ENCODE assay signal across 40 mouse cellular contexts in genomic region chr15:103486658-103487057, GRCm38 (mm10). TPM values are rescaled to one million over a fixed set of nuclear protein-coding genes. Genes with fewer than 3 reads are reported as not detected.
"Had no signal": no experiment of that assay in that cellular context is flagged by ENCODE, and none has a peak within 500 bp of the region (broad histone marks: within the 10 kb centered on the region; RNA-seq: fewer than 3 reads in every experiment).

No protein-coding gene starts in this region.

- ATAC-seq: hindbrain, postnatal 0 days; intestine, embryonic 15.5 days; intestine, postnatal 0 days; liver, embryonic 12.5 days had no signal

- H3K4me3 ChIP-seq: heart, embryonic 10.5 days; heart, embryonic 12.5 days; hindbrain, embryonic 13.5 days; hindbrain, embryonic 15.5 days; intestine, embryonic 15.5 days; kidney, embryonic 15.5 days; limb, embryonic 13.5 days; limb, embryonic 15.5 days; liver, embryonic 12.5 days had no signal

- DNase-seq: gastrocnemius, postnatal 14 days; gastrocnemius, postnatal 36 days; heart, adult 18-20 months; heart, postnatal 10 days; heart, postnatal 36 days; kidney, adult 2 months; kidney, adult 9 months; kidney, postnatal 14 days; kidney, postnatal 36 days; layer of hippocampus, adult 9-11 months; layer of hippocampus, postnatal 36 days; left cerebral cortex, postnatal 4 days had no signal

- H3K4me1 ChIP-seq: heart, embryonic 10.5 days; heart, embryonic 12.5 days; intestine, embryonic 15.5 days; kidney, embryonic 15.5 days; liver, embryonic 12.5 days had no signal

- H3K27ac ChIP-seq: heart, embryonic 10.5 days; hindbrain, embryonic 13.5 days; hindbrain, embryonic 15.5 days; hindbrain, postnatal 0 days; intestine, embryonic 15.5 days; kidney, embryonic 15.5 days; kidney, postnatal 0 days; limb, embryonic 13.5 days; limb, embryonic 15.5 days; liver, embryonic 12.5 days had no signal

- H3K36me3 ChIP-seq: heart, embryonic 10.5 days; heart, embryonic 12.5 days; hindbrain, embryonic 13.5 days; hindbrain, embryonic 15.5 days; intestine, embryonic 15.5 days; kidney, embryonic 15.5 days; limb, embryonic 13.5 days; limb, embryonic 15.5 days; liver, embryonic 12.5 days had no signal

RNA-seq across cellular contexts. Expression of gene Gtsf2, which starts 38.4 kb away (rescaled TPM):
- total RNA-seq: gastrocnemius, adult 8-10 months; gastrocnemius, postnatal 14 days; gastrocnemius, postnatal 36 days; heart, adult 18-20 months; heart, adult 8-10 months; heart, postnatal 10 days; heart, postnatal 36 days; hematopoietic stem cell, adult 5-6 weeks; hindbrain, postnatal 0 days; layer of hippocampus, adult 18-20 months; layer of hippocampus, adult 8-10 months; layer of hippocampus, postnatal 14 days; layer of hippocampus, postnatal 36 days; left cerebral cortex, adult 18-20 months; left cerebral cortex, adult 8-10 months; left cerebral cortex, postnatal 10 days; left cerebral cortex, postnatal 25 days; left cerebral cortex, postnatal 4 days had no signal
- polyA plus RNA-seq: frontal cortex, adult 2 months; heart, embryonic 10.5 days; heart, embryonic 12.5 days; heart, embryonic 14.5 days; heart, embryonic 16.5 days; hindbrain, embryonic 11.5 days; hindbrain, embryonic 13.5 days; intestine, embryonic 15.5 days; intestine, postnatal 0 days; kidney, adult 2 months; kidney, embryonic 15.5 days; kidney, postnatal 0 days; large intestine, adult 2 months; limb, embryonic 11.5 days; limb, embryonic 13.5 days; limb, embryonic 15.5 days; liver, embryonic 12.5 days had no signal

RNA-seq across cellular contexts. Expression of gene Ppp1r1a, which starts 51.1 kb away (rescaled TPM):
- total RNA-seq: hematopoietic stem cell, adult 5-6 weeks had no signal

RNA-seq across cellular contexts. Expression of gene Gtsf1, which starts 56.4 kb away (rescaled TPM):
- total RNA-seq: gastrocnemius, adult 8-10 months; gastrocnemius, postnatal 14 days; gastrocnemius, postnatal 36 days; heart, adult 18-20 months; heart, postnatal 36 days; hematopoietic stem cell, adult 5-6 weeks; hindbrain, postnatal 0 days; layer of hippocampus, adult 18-20 months; layer of hippocampus, adult 8-10 months; layer of hippocampus, postnatal 14 days; layer of hippocampus, postnatal 36 days; left cerebral cortex, adult 8-10 months; left cerebral cortex, postnatal 10 days; left cerebral cortex, postnatal 4 days had no signal
- polyA plus RNA-seq: hindbrain, embryonic 11.5 days; hindbrain, embryonic 13.5 days; hindbrain, embryonic 15.5 days; intestine, embryonic 15.5 days; kidney, adult 2 months; kidney, embryonic 15.5 days; kidney, postnatal 0 days; limb, embryonic 11.5 days; limb, embryonic 13.5 days; limb, embryonic 15.5 days; liver, embryonic 12.5 days had no signal
